Mouse (Mus musculus) midbrain, postnatal 0 days (tissue): ENCODE data around the gene Lins1. TPM values are rescaled to one million over a fixed set of nuclear protein-coding genes. Genes with fewer than 3 reads are reported as not detected.

ENCODE experiments used
- ATAC-seq: fragments of 200-750 bp; cut with Nextera tagmentation; 2 replicates; pipeline ENCODE4 v1.8.0; 2017; ENCODE audit warnings: moderate number of reproducible peaks, mild to moderate bottlenecking, moderate TSS enrichment, moderate library complexity; ENCODE audit not compliant: low FRiP score
- DNase-seq: peaks from one replicate; pipeline ENCODE4 v3.0.0-alpha.2; 2015; ENCODE audit warnings: low spot score
- H3K27ac ChIP-seq: fragments of 300-500 bp; sonication (generic); 2 replicates; pipeline ENCODE4 v1.5.1; 2014; ENCODE audit warnings: low read depth, mild to moderate bottlenecking, low read length, mixed read lengths
- H3K27me3 ChIP-seq: fragments of 300-500 bp; sonication (generic); 2 replicates; pipeline ENCODE4 v1.6.1; 2014; ENCODE audit warnings: low read length, control low read depth, mixed read lengths; ENCODE audit not compliant: insufficient read depth
- H3K36me3 ChIP-seq: fragments of 300-500 bp; sonication (generic); 2 replicates; pipeline ENCODE4 v1.6.1; 2014; ENCODE audit warnings: low read length, control low read depth, mixed read lengths; ENCODE audit not compliant: insufficient read depth
- H3K4me1 ChIP-seq: fragments of 300-500 bp; sonication (generic); 2 replicates; pipeline ENCODE4 v1.6.1; 2014; ENCODE audit warnings: mild to moderate bottlenecking, control low read depth, antibody characterized with exemption, low read length, mixed read lengths; ENCODE audit not compliant: insufficient read depth
- H3K4me2 ChIP-seq: fragments of 300-500 bp; sonication (generic); 2 replicates; pipeline ENCODE4 v1.6.1; 2014; ENCODE audit warnings: low read depth, mild to moderate bottlenecking, low read length, mixed read lengths; ENCODE audit not compliant: poor library complexity, severe bottlenecking
- H3K4me3 ChIP-seq: fragments of 300-500 bp; sonication (generic); 2 replicates; pipeline ENCODE4 v1.5.1; 2014; ENCODE audit warnings: low read depth, mild to moderate bottlenecking, low read length, moderate library complexity
- H3K9ac ChIP-seq: fragments of 300-500 bp; sonication (generic); replicated peaks from 2 replicates; pipeline ENCODE4 v1.6.1; 2014; ENCODE audit warnings: mild to moderate bottlenecking, low read length, moderate library complexity, mixed read lengths; ENCODE audit not compliant: poor library complexity, severe bottlenecking
- H3K9me3 ChIP-seq: fragments of 300-500 bp; sonication (generic); 2 replicates; pipeline ENCODE4 v1.6.1; 2016; ENCODE audit warnings: low read length, control low read depth
- CTCF ChIP-seq: IDR thresholded peaks from 2 replicates; pipeline ENCODE4 v1.5.1; 2016; ENCODE audit warnings: antibody characterized with exemption, mild to moderate bottlenecking
- WGBS: fragments of 180-500 bp; shearing (Covaris S2); extraction: QIAGEN DNeasy Blood & Tissue Kit; methylation state at CpG from one replicate; pipeline ENCODE4 v1.1.7; 2014; 5-methylcytosine and 5-hydroxymethylcytosine counted together
- polyA plus RNA-seq: library from polyadenylated mRNA; unstranded; fragments of >200 nt; fragmentation: Nextera tagmentation; extraction: Ambion mirVana; gene quantifications from 2 replicates; pipeline ENCODE4 v1.2.1, GENCODE M21; 2015
- total RNA-seq: library from RNA; depleted of rRNA; stranded (reverse); fragments of >200 nt; gene quantifications from 2 replicates; pipeline ENCODE4 v1.2.3, GENCODE M21; 2014

The Lins1 gene
- total and polyA plus RNA-seq, 2 experiments from 2014 or later: 12.9 to 17.9 TPM

- ATAC-seq: no peak
- Histone ChIP-seq H3K27ac (no peak overlapping the region), H3K27me3 (no peaks in the 10 kb centered on the region), H3K4me2 (no peak overlapping the region), H3K4me1 (no peaks in the 10 kb centered on the region), H3K4me3 (no peak overlapping the region), H3K9ac (no peak overlapping the region), H3K9me3 (no peaks in the 10 kb centered on the region), H3K36me3 (peaks cover 29% of the 10 kb centered on the region)
- DNase-seq: no peak
- no peak for TF ChIP-seq CTCF
- 85% methylated on average over 9 of the region's 9 CpGs for WGBS
Observed at GRCm38 (mm10) chr7:66655471-66655870, 34.2 kb upstream of the Lins1 start.

GRCm38 (mm10) chr7:66660291-66660690 is 29.4 kb upstream of the Lins1 start:
- Histone ChIP-seq H3K9ac (no peak overlapping the region), H3K4me2 (no peak overlapping the region), H3K9me3 (no peaks in the 10 kb centered on the region), H3K4me3 (no peak overlapping the region), H3K36me3 (peaks cover 25% of the 10 kb centered on the region), H3K27me3 (no peaks in the 10 kb centered on the region), H3K27ac (no peak overlapping the region), H3K4me1 (no peaks in the 10 kb centered on the region)
- DNase-seq (no peak), ATAC-seq (no peak)
- 79% methylated on average over 7 of the region's 7 CpGs for WGBS
- TF ChIP-seq CTCF: peak; percentile 34; the same call in 1 of the 2 replicates

GRCm38 (mm10) chr7:66660972-66661371 is 28.7 kb upstream of the Lins1 start:
- Histone ChIP-seq H3K27ac (no peak overlapping the region), H3K9ac (no peak overlapping the region), H3K4me2 (no peak overlapping the region), H3K27me3 (no peaks in the 10 kb centered on the region), H3K4me1 (no peaks in the 10 kb centered on the region), H3K36me3 (peaks cover 25% of the 10 kb centered on the region), H3K9me3 (no peaks in the 10 kb centered on the region), H3K4me3 (no peak overlapping the region)
- no peak for ATAC-seq
- DNase-seq: no peak
- TF ChIP-seq CTCF: no peak
- WGBS: 83% methylated on average over 8 of the region's 8 CpGs

GRCm38 (mm10) chr7:66661572-66661971 is 28.1 kb upstream of the Lins1 start:
- ATAC-seq: peak; percentile 64; the same call in 1 of the 2 replicates
- TF ChIP-seq CTCF: peak; percentile 96

GRCm38 (mm10) chr7:66663548-66663947 is 26.1 kb upstream of the Lins1 start:
- DNase-seq: no peak

More at GRCm38 (mm10) chr7:66661572-66661971, 28.1 kb upstream of the Lins1 start:
- H3K27me3 ChIP-seq: no peaks in the 10 kb centered on the region
- 15% methylated on average over 8 of the region's 8 CpGs for WGBS
- H3K9ac ChIP-seq: no peak overlapping the region
- peaks cover 22% of the 10 kb centered on the region for H3K36me3 ChIP-seq
- no peak overlapping the region for H3K4me3 ChIP-seq
- H3K4me2 ChIP-seq: peak overlapping the region; percentile 29; the same call in 1 of the 2 replicates
- H3K9me3 ChIP-seq: no peaks in the 10 kb centered on the region
- H3K27ac ChIP-seq: no peak overlapping the region
- peak; percentile 90 for DNase-seq
- no peaks in the 10 kb centered on the region for H3K4me1 ChIP-seq

GRCm38 (mm10) chr7:66667064-66667463 is 22.6 kb upstream of the Lins1 start:
- Histone ChIP-seq H3K9me3 (0 out of 2 replicates have a peak, but pooled peaks cover 3% of the 10 kb centered on the region), H3K4me3 (no peak overlapping the region), H3K4me2 (no peak overlapping the region), H3K27me3 (no peaks in the 10 kb centered on the region), H3K36me3 (peaks cover 12% of the 10 kb centered on the region; the same call in 1 of the 2 replicates), H3K4me1 (no peaks in the 10 kb centered on the region), H3K27ac (no peak overlapping the region), H3K9ac (no peak overlapping the region)
- TF ChIP-seq CTCF: no peak
- no peak for DNase-seq
- ATAC-seq: no peak

More at GRCm38 (mm10) chr7:66663548-66663947, 26.1 kb upstream of the Lins1 start:
- no peak overlapping the region for H3K9ac ChIP-seq
- no peak for TF ChIP-seq CTCF
- no peak overlapping the region for H3K4me2 ChIP-seq
- WGBS: 94% methylated on average over 3 of the region's 3 CpGs
- no peak overlapping the region for H3K4me3 ChIP-seq
- no peak for ATAC-seq
- H3K9me3 ChIP-seq: 0 out of 2 replicates have a peak, but pooled peaks cover 3% of the 10 kb centered on the region
- peaks cover 12% of the 10 kb centered on the region for H3K36me3 ChIP-seq
- H3K27ac ChIP-seq: no peak overlapping the region
- no peaks in the 10 kb centered on the region for H3K4me1 ChIP-seq
- no peaks in the 10 kb centered on the region for H3K27me3 ChIP-seq
